Mouse (Mus musculus) bone marrow macrophage, adult 2 months (primary cell): Measurements from ENCODE around the gene Kat6b.

Source experiments
- CTCF ChIP-seq: IDR thresholded peaks from 2 replicates; pipeline ENCODE4 v1.5.1; 2012; ENCODE audit warnings: low read depth, mild to moderate bottlenecking, low read length, moderate library complexity
- POLR2A ChIP-seq: IDR thresholded peaks from 2 replicates; pipeline ENCODE4 v1.6.1; 2012; ENCODE audit warnings: mild to moderate bottlenecking, low read depth, low read length, borderline replicate concordance

- TF ChIP-seq CTCF = no peak
- TF ChIP-seq POLR2A = no peak
Observed at GRCm38 (mm10) chr14:21691070-21691469, 209.8 kb downstream of the Kat6b start.
